In genomic region chr7:34594501-34595306, GRCm38 (mm10) we compare ENCODE assay signal across 8 mouse cellular contexts.
DNase-seq lines count a peak whose midpoint lies in the region; ATAC-seq and TF ChIP-seq lines count a peak whose summit lies in the region.

No protein-coding gene starts in this region.

- no peaks in the 10 kb centered on the region for H3K27me3 ChIP-seq in E14TG2a.4 (ENCODE audit: insufficient read depth, low read length)
- no peaks in the 10 kb centered on the region for H3K27me3 ChIP-seq in forebrain, embryonic 16.5 days (replicated peaks; ENCODE audit: control insufficient read depth, insufficient read depth, low read length)
- no peaks in the 10 kb centered on the region for H3K27me3 ChIP-seq in hindbrain, embryonic 11.5 days (ENCODE audit: control insufficient read depth, insufficient read depth, low read length)
- no peaks in the 10 kb centered on the region for H3K27me3 ChIP-seq in midbrain, embryonic 13.5 days

- TF ChIP-seq CTCF in E14TG2a.4 (conservative IDR thresholded peaks at IDR 0.05; ENCODE audit: low read length): no peak

- peak overlapping the region; percentile 34 for H3K27ac ChIP-seq in forebrain, embryonic 16.5 days (ENCODE audit: low read length)
- H3K27ac ChIP-seq in hindbrain, embryonic 11.5 days (ENCODE audit: low read depth, low read length): peak overlapping the region; percentile 67
- H3K27ac ChIP-seq in midbrain, embryonic 13.5 days: peak overlapping the region; percentile 80

- H3K36me3 ChIP-seq in E14TG2a.4 (ENCODE audit: insufficient read depth, low read length): no peaks in the 10 kb centered on the region
- H3K36me3 ChIP-seq in forebrain, embryonic 16.5 days (ENCODE audit: control insufficient read depth, insufficient read depth): no peaks in the 10 kb centered on the region
- no peaks in the 10 kb centered on the region for H3K36me3 ChIP-seq in hindbrain, embryonic 11.5 days (ENCODE audit: control insufficient read depth, insufficient read depth, low read length)
- no peaks in the 10 kb centered on the region for H3K36me3 ChIP-seq in midbrain, embryonic 13.5 days

- 18% methylated on average over 18 of the region's 18 CpGs for WGBS in forebrain, embryonic 16.5 days
- 19% methylated on average over 18 of the region's 18 CpGs for WGBS in hindbrain, embryonic 11.5 days
- WGBS in midbrain, embryonic 13.5 days: 21% methylated on average over 18 of the region's 18 CpGs

- peak overlapping the region; percentile 49; the same call in 1 of the 2 replicates for H3K4me3 ChIP-seq in E14TG2a.4 (replicated peaks; ENCODE audit: low read length)
- H3K4me3 ChIP-seq in forebrain, embryonic 16.5 days (replicated peaks; ENCODE audit: low read length): peak overlapping the region; percentile 36
- no peak overlapping the region for H3K4me3 ChIP-seq in hindbrain, embryonic 11.5 days (ENCODE audit: low read depth, low read length)
- H3K4me3 ChIP-seq in midbrain, embryonic 13.5 days (replicated peaks): peak overlapping the region; percentile 18

- peaks cover 77% of the 10 kb centered on the region for H3K4me1 ChIP-seq in E14TG2a.4 (replicated peaks; ENCODE audit: low read depth, low read length)
- peaks cover 20% of the 10 kb centered on the region for H3K4me1 ChIP-seq in forebrain, embryonic 16.5 days (replicated peaks; ENCODE audit: control insufficient read depth, insufficient read depth, low read length)
- H3K4me1 ChIP-seq in hindbrain, embryonic 11.5 days (replicated peaks; ENCODE audit: control insufficient read depth, insufficient read depth, low read length): no peaks in the 10 kb centered on the region
- H3K4me1 ChIP-seq in midbrain, embryonic 13.5 days (replicated peaks): peaks cover 30% of the 10 kb centered on the region

- ATAC-seq in forebrain, embryonic 16.5 days: peak; percentile 7; the same call in 1 of the 2 replicates
- ATAC-seq in hindbrain, embryonic 11.5 days (ENCODE audit: low FRiP score): peak; percentile 73
- peak; percentile 73 for ATAC-seq in midbrain, embryonic 13.5 days

- peak; percentile 68 for DNase-seq in adrenal gland, postnatal 14 days
- peak; percentile 74 for DNase-seq in hindbrain, embryonic 11.5 days (ENCODE audit: low spot score)
- DNase-seq in layer of hippocampus, adult 9-11 months: peak; percentile 16
- DNase-seq in thymus, postnatal 0 days (ENCODE audit: low spot score): no peak
- DNase-seq in spleen, postnatal 10 days (ENCODE audit: low spot score in 2 of 2): no peak

- peak overlapping the region; percentile 47 for H3K9ac ChIP-seq in forebrain, embryonic 16.5 days (replicated peaks; ENCODE audit: low read depth, low read length)
- H3K9ac ChIP-seq in hindbrain, embryonic 11.5 days (ENCODE audit: low read depth, low read length): peak overlapping the region; percentile 35; the same call in 1 of the 2 replicates
- H3K9ac ChIP-seq in midbrain, embryonic 13.5 days (replicated peaks): peak overlapping the region; percentile 51

- peak overlapping the region; percentile 59 for H3K4me2 ChIP-seq in forebrain, embryonic 16.5 days (ENCODE audit: low read length)
- peak overlapping the region; percentile 35 for H3K4me2 ChIP-seq in hindbrain, embryonic 11.5 days (replicated peaks; ENCODE audit: low read depth, low read length)
- H3K4me2 ChIP-seq in midbrain, embryonic 13.5 days (replicated peaks): peak overlapping the region; percentile 53

- no peaks in the 10 kb centered on the region for H3K9me3 ChIP-seq in E14TG2a.4 (ENCODE audit: low read length)
- no peaks in the 10 kb centered on the region for H3K9me3 ChIP-seq in forebrain, embryonic 16.5 days (ENCODE audit: control insufficient read depth, low read length)
- no peaks in the 10 kb centered on the region for H3K9me3 ChIP-seq in hindbrain, embryonic 11.5 days (ENCODE audit: control insufficient read depth, low read length)
- no peaks in the 10 kb centered on the region for H3K9me3 ChIP-seq in midbrain, embryonic 13.5 days

Comparison
In these comparisons a context has a peak if more than half of its experiments do, and no peak if none do; other contexts are left out.
1. DNase-seq: peak in adrenal gland, postnatal 14 days (single experiment), hindbrain, embryonic 11.5 days (single experiment) and layer of hippocampus, adult 9-11 months (single experiment); none in thymus, postnatal 0 days (single experiment) and spleen, postnatal 10 days (0 of 2).
2. ATAC-seq: peak in every context shown above with its lines; median percentile 73 in hindbrain, embryonic 11.5 days; 73 in midbrain, embryonic 13.5 days; 7 in forebrain, embryonic 16.5 days.
3. Peak in every context shown above with its lines, with median percentiles within 50 percentile points of each other: H3K27ac ChIP-seq, H3K4me2 ChIP-seq and H3K9ac ChIP-seq.